Mouse (Mus musculus): ENCODE measurements around the gene Kif16b. TPM values are rescaled to one million over a fixed set of nuclear protein-coding genes. Genes with fewer than 3 reads are reported as not detected.

Kif16b gene
- total and polyA plus RNA-seq, 3 experiments: 7.8 to 9.5 (median 8.0) TPM

DNA sequence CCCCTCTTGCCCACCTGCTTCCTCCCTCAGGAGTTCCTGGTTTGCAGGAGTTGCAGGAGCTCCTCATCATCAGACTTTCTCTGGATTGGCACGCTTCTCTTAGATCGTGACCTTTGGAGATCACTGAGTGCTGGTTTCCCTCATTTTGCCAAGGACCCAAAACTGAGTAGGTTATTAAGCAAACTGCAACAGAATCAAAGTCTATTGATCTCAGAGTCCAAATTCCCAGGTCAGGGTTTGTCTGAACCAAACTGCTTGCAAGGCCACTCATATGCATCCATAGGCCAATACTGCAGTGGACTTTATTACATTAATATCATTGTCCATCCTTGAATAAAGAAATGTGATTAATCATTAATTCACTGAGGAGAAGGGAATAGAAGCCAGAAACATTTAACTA lies 211.8 kb downstream of the Kif16b start:
- H3K4me1 ChIP-seq (ENCODE audit: control insufficient read depth in 1 of 2, insufficient read depth in 2 of 2): peaks cover 0 to 5% of the 10 kb centered on the region in 2 experiments; a peak in 2 of 4 replicates
- no peak overlapping the region for H3K4me2 ChIP-seq (ENCODE audit: insufficient read depth, low read depth, poor library complexity, severe bottlenecking)
- in situ Hi-C loops (cut with MboI; ENCODE audit: low pct_ligation_motif_present, low pct_unique_long_range_greater_than_20kb, low sequenced_read_pairs): no loop called here
- dilution Hi-C loops (cut with MboI; ENCODE audit: extremely low pct_ligation_motif_present, extremely low pct_unique_long_range_greater_than_20kb, low sequenced_read_pairs): no loop called here
- no peak overlapping the region for H3K9ac ChIP-seq (ENCODE audit: insufficient read depth, low read depth)
- DNase-seq (ENCODE audit: extremely low read depth): no peak
- no peaks in the 10 kb centered on the region for H3K27me3 ChIP-seq (replicated peaks)
- H3K27ac ChIP-seq (ENCODE audit: insufficient read depth, low read depth): no peak overlapping the region
- no peaks in the 10 kb centered on the region for H3K79me2 ChIP-seq (replicated peaks; ENCODE audit: control insufficient read depth, extremely low read depth, insufficient read depth, poor library complexity, severe bottlenecking)
- TF ChIP-seq RAD21 (IDR thresholded peaks at IDR 0.05; ENCODE audit: low read depth, low read length): no peak
- no peak for TF ChIP-seq UBTF (IDR thresholded peaks at IDR 0.05; ENCODE audit: low read depth, low read length)
- TF ChIP-seq ZMIZ1 (IDR thresholded peaks at IDR 0.05; ENCODE audit: low read depth, low read length): no peak
- no peak for TF ChIP-seq MYC (IDR thresholded peaks at IDR 0.05; ENCODE audit: low read depth, low read length)
- TF ChIP-seq CTCF (conservative IDR thresholded peaks at IDR 0.05 in 1 of 2, IDR thresholded peaks at IDR 0.05 in 1 of 2; ENCODE audit: low read depth in 2 of 2, low read length in 2 of 2): no peak
- TF ChIP-seq NELFE (IDR thresholded peaks at IDR 0.05; ENCODE audit: low read depth, low read length): no peak
- TF ChIP-seq ZC3H11A (IDR thresholded peaks at IDR 0.05; ENCODE audit: low read depth, low read length): no peak
- no peak for TF ChIP-seq IRF4 (IDR thresholded peaks at IDR 0.05; ENCODE audit: low read depth, low read length)
- TF ChIP-seq GABPA (IDR thresholded peaks at IDR 0.05; ENCODE audit: insufficient replicate concordance, low read depth, low read length): no peak
- TF ChIP-seq SMC3 (IDR thresholded peaks at IDR 0.05; ENCODE audit: low read depth, low read length): no peak
- H3K4me3 ChIP-seq (replicated peaks in 1 of 3; ENCODE audit: low read depth in 2 of 3, low read length in 2 of 3, poor library complexity in 1 of 3): no peak overlapping the region
- H3K36me3 ChIP-seq (replicated peaks in 1 of 2; ENCODE audit: control insufficient read depth in 1 of 2, insufficient read depth in 1 of 2, low read length in 1 of 2): peaks cover 0 to 2% of the 10 kb centered on the region in 2 experiments
- H3K9me3 ChIP-seq (replicated peaks; ENCODE audit: low read length): no peaks in the 10 kb centered on the region

DNA sequence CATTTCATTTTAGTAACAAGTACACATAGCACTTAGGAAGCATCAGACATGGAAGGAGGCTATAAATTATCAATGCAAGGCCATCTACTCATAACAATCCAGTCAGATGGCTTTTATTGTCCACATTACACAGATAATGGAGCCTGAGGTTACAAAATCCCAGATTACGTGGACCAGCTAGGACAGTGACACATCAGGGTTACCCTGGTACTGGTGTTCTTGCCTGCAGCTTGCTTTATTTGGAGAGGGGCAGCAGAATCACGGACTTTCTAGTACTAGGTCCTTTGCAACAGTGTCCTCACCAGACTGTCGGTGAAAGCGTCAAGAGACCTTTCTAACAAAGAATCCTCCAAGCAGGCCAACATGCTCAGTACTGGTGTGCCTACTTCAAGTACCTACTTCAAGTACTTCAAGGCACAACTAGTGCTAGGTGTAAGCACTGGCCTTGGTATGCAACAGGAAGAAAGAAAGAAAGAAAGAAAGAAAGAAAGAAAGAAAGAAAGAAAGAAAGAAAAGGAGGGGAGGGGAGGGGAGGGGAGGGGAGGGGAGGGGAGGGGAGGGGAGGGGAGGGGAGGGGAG lies 213.3 kb downstream of the Kif16b start:
- H3K79me2 ChIP-seq (replicated peaks; ENCODE audit: control insufficient read depth, extremely low read depth, insufficient read depth, poor library complexity, severe bottlenecking): no peaks in the 10 kb centered on the region
- H3K27me3 ChIP-seq (replicated peaks): no peaks in the 10 kb centered on the region
- H3K27ac ChIP-seq (ENCODE audit: insufficient read depth, low read depth): no peak overlapping the region
- in situ Hi-C loops (cut with MboI; ENCODE audit: low pct_ligation_motif_present, low pct_unique_long_range_greater_than_20kb, low sequenced_read_pairs): no loop called here
- no peak overlapping the region for H3K4me3 ChIP-seq (replicated peaks in 1 of 3; ENCODE audit: low read depth in 2 of 3, low read length in 2 of 3, poor library complexity in 1 of 3)
- no peak overlapping the region for H3K4me2 ChIP-seq (ENCODE audit: insufficient read depth, low read depth, poor library complexity, severe bottlenecking)
- H3K36me3 ChIP-seq (replicated peaks in 1 of 2; ENCODE audit: control insufficient read depth in 1 of 2, insufficient read depth in 1 of 2, low read length in 1 of 2): peaks cover 0 to 2% of the 10 kb centered on the region in 2 experiments
- no peaks in the 10 kb centered on the region for H3K9me3 ChIP-seq (replicated peaks; ENCODE audit: low read length)
- dilution Hi-C loops (cut with MboI; ENCODE audit: extremely low pct_ligation_motif_present, extremely low pct_unique_long_range_greater_than_20kb, low sequenced_read_pairs): no loop called here
- H3K4me1 ChIP-seq (ENCODE audit: control insufficient read depth in 1 of 2, insufficient read depth in 2 of 2): no peaks in the 10 kb centered on the region
- DNase-seq (ENCODE audit: extremely low read depth): no peak
- no peak overlapping the region for H3K9ac ChIP-seq (ENCODE audit: insufficient read depth, low read depth)
- TF ChIP-seq POLR2AphosphoS2 (IDR thresholded peaks at IDR 0.05; ENCODE audit: low read depth, low read length): no peak
- TF ChIP-seq PAX5 (IDR thresholded peaks at IDR 0.05; ENCODE audit: low read length): no peak
- no peak for TF ChIP-seq HCFC1 (IDR thresholded peaks at IDR 0.05; ENCODE audit: low read depth, low read length)
- TF ChIP-seq MAFK (IDR thresholded peaks at IDR 0.05; ENCODE audit: insufficient replicate concordance, low read length): no peak
- TF ChIP-seq USF1 (IDR thresholded peaks at IDR 0.05; ENCODE audit: low read depth, low read length): no peak
- TF ChIP-seq KAT2A (IDR thresholded peaks at IDR 0.05; ENCODE audit: insufficient replicate concordance, low read length): no peak
- no peak for TF ChIP-seq BHLHE40 (IDR thresholded peaks at IDR 0.05; ENCODE audit: low read depth, low read length)
- TF ChIP-seq SIN3A (IDR thresholded peaks at IDR 0.05; ENCODE audit: low read length): no peak
- TF ChIP-seq ZC3H11A (IDR thresholded peaks at IDR 0.05; ENCODE audit: low read depth, low read length): no peak
- TF ChIP-seq CHD1 (IDR thresholded peaks at IDR 0.05; ENCODE audit: low read depth, low read length): no peak
- no peak for TF ChIP-seq MAX (IDR thresholded peaks at IDR 0.05; ENCODE audit: low read length)
- TF ChIP-seq UBTF (IDR thresholded peaks at IDR 0.05; ENCODE audit: low read depth, low read length): no peak

All from CH12.LX (cell line).